Mouse (Mus musculus) embryonic facial prominence, embryonic 14.5 days (tissue): ENCODE results near the gene Arl6. TPM values are rescaled to one million over a fixed set of nuclear protein-coding genes. Genes with fewer than 3 reads are reported as not detected.
A peak's percentile ranks its signal among the peaks of the same experiment; 100 is the strongest.

Experiments
- ATAC-seq: fragments of 200-750 bp; cut with Nextera tagmentation; 2 replicates; pipeline ENCODE4 v1.8.0; 2017; ENCODE audit warnings: low read depth, moderate number of reproducible peaks, moderate TSS enrichment
- DNase-seq: peaks from one replicate; pipeline ENCODE4 v3.0.0-alpha.2; 2015; ENCODE audit warnings: low spot score
- H3K27ac ChIP-seq: fragments of 300-500 bp; sonication (generic); replicated peaks from 2 replicates; pipeline ENCODE4 v1.5.1; 2014; ENCODE audit warnings: low read depth, mild to moderate bottlenecking, low read length, moderate library complexity
- H3K27me3 ChIP-seq: fragments of 300-500 bp; sonication (generic); replicated peaks from 2 replicates; pipeline ENCODE4 v1.6.1; 2014; ENCODE audit warnings: low read length; ENCODE audit not compliant: control insufficient read depth, insufficient read depth
- H3K36me3 ChIP-seq: fragments of 300-500 bp; sonication (generic); 2 replicates; pipeline ENCODE4 v1.6.1; 2014; ENCODE audit warnings: low read length, mixed read lengths; ENCODE audit not compliant: control insufficient read depth, insufficient read depth
- H3K4me1 ChIP-seq: fragments of 300-500 bp; sonication (generic); 2 replicates; pipeline ENCODE4 v1.6.1; 2014; ENCODE audit warnings: antibody characterized with exemption, low read length; ENCODE audit not compliant: control insufficient read depth, insufficient read depth
- H3K4me2 ChIP-seq: fragments of 300-500 bp; sonication (generic); 2 replicates; pipeline ENCODE4 v1.6.1; 2014; ENCODE audit warnings: low read depth, mild to moderate bottlenecking, low read length, moderate library complexity, mixed read lengths
- H3K4me3 ChIP-seq: fragments of 300-500 bp; sonication (generic); 2 replicates; pipeline ENCODE4 v1.5.1; 2014; ENCODE audit warnings: low read depth, mild to moderate bottlenecking, low read length
- H3K9ac ChIP-seq: fragments of 300-500 bp; sonication (generic); 2 replicates; pipeline ENCODE4 v1.6.1; 2014; ENCODE audit warnings: low read depth, mild to moderate bottlenecking, low read length, moderate library complexity, mixed read lengths
- H3K9me3 ChIP-seq: fragments of 300-500 bp; sonication (generic); 2 replicates; pipeline ENCODE4 v1.6.1; 2016; ENCODE audit warnings: low read length; ENCODE audit not compliant: control insufficient read depth
- WGBS: fragments of 180-500 bp; shearing (Covaris S2); extraction: QIAGEN DNeasy Blood & Tissue Kit; methylation state at CpG from one replicate; pipeline ENCODE4 v1.1.7; 2014; 5-methylcytosine and 5-hydroxymethylcytosine counted together
- polyA plus RNA-seq: library from polyadenylated mRNA; unstranded; fragments of >200 nt; fragmentation: Nextera tagmentation; extraction: Ambion mirVana; gene quantifications from 2 replicates; pipeline ENCODE4 v1.2.1, GENCODE M21; 2014

Gene Arl6
- polyA plus RNA-seq, 1 experiment from 2014 or later, result 30.3 TPM

DNA sequence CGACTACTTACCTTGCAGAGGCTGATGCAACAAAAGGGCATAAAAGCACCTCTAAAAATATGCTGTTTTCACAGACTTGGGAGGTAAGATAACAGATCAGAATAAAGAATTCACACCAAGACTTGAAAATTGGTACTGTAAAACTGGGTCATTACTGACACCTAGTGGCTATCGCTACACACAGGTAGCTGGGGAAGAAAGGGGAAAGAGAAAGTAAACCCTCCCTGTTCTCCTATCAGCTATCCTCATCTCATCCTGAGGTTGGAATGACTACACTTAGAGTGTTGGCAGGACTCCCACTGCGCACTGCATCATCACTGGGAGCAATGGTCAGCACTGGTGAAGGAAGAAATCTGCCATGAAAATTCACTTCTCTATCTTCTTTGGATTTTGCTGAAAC lies 22.0 kb downstream of the Arl6 start:
- peak; percentile 66 for DNase-seq
- no peaks in the 10 kb centered on the region for H3K27me3 ChIP-seq
- H3K36me3 ChIP-seq, result no peaks in the 10 kb centered on the region
- H3K4me3 ChIP-seq, result no peak overlapping the region
- H3K4me1 ChIP-seq, result no peaks in the 10 kb centered on the region
- no peak overlapping the region for H3K9ac ChIP-seq
- 30% methylated on average over 3 of the region's 3 CpGs for WGBS
- no peaks in the 10 kb centered on the region for H3K9me3 ChIP-seq
- peak; percentile 67; the same call in 1 of the 2 replicates for ATAC-seq
- H3K27ac ChIP-seq, result no peak overlapping the region
- H3K4me2 ChIP-seq, result no peak overlapping the region

DNA sequence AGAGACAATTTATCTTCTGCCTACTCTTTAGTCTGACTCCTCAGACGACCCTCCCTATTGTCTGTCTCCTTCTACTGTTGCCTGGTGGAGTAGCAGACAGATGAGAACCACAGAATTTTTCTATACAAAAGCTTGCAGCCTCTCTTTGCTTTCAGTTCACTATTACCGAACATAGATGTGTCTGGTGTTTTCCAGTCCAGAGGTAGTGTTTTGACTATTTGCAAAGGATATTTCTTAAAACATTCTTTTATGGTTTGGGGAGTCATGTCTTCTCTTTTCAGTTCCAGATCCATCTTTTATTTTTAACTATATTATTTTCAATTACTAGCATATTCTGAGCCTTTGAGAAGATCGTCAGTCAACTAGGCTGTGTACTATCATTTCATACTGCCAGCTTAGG lies 23.5 kb downstream of the Arl6 start:
- H3K27me3 ChIP-seq, result no peaks in the 10 kb centered on the region
- no peaks in the 10 kb centered on the region for H3K9me3 ChIP-seq
- H3K4me1 ChIP-seq, result no peaks in the 10 kb centered on the region
- H3K27ac ChIP-seq, result no peak overlapping the region
- DNase-seq, result no peak
- no peak overlapping the region for H3K4me3 ChIP-seq
- no peaks in the 10 kb centered on the region for H3K36me3 ChIP-seq
- H3K9ac ChIP-seq, result no peak overlapping the region
- WGBS, result 78% methylated on average over 3 of the region's 3 CpGs
- ATAC-seq, result no peak
- no peak overlapping the region for H3K4me2 ChIP-seq

DNA sequence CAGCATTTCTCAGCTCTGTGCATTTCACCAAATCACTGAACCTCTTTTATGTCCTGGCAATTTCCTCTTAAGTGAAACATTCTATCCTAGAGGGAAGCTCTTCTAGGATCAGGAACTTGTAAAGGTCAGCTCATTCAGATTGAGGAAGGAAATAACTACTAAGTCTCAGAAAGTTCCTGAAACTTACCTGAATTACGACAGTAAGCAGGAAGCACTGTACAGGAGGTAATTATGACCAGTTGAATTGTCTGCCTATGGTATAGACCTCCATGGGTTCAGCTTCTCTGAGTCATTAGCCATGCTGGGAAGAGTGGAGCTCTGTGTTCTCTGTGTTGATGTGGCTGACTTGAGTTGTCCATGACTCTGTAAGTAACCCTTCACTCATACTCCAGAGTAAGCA lies 28.4 kb downstream of the Arl6 start:
- Histone ChIP-seq H3K36me3 (no peaks in the 10 kb centered on the region), H3K4me2 (no peak overlapping the region), H3K27me3 (no peaks in the 10 kb centered on the region), H3K4me3 (no peak overlapping the region), H3K4me1 (no peaks in the 10 kb centered on the region), H3K9ac (no peak overlapping the region), H3K27ac (no peak overlapping the region), H3K9me3 (no peaks in the 10 kb centered on the region)
- ATAC-seq (no peak), DNase-seq (no peak)
- 83% methylated on average over 1 of the region's 1 CpGs for whole genome bisulfite sequencing

DNA sequence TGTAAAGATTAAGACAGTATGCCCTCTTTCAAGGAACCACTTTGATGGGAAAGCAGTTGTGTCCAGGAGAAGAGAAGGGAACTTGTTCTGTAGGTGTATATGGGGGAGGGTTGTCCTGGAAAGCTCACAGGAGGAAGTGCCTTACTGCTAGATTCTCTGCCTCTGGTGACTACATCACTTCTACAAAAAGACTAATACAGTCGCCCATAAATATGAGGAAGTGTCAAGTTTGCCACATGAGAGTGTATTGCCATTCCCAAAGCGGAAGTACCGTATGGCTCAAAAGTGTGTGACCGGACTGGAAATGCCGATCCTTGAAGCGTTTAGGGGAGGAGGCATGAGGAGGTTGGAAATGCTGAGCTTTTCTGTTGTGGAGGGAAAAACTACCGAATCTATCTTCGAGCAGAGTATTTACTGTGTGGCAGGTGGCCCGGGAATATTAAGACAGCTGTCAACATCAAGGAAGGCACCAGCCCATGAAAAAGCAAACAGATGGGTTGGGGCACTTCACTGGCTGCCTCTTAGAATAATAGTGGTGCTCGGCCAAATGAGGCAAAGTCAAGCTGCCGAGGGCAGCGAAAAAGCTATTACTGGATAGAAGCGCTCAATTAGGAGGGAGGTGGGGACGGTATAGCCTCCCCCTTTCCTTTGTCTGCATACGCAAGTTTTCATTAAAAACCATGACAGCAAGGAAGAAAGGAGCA lies 35.0 kb downstream of the Arl6 start:
- DNase-seq (peak; percentile 59), ATAC-seq (peak; percentile 51; the same call in 1 of the 2 replicates)
- Histone ChIP-seq H3K4me3 (no peak overlapping the region), H3K4me1 (peaks cover 6% of the 10 kb centered on the region; the same call in 1 of the 2 replicates), H3K36me3 (no peaks in the 10 kb centered on the region), H3K9me3 (no peaks in the 10 kb centered on the region), H3K4me2 (peak overlapping the region; percentile 33; the same call in 1 of the 2 replicates), H3K27me3 (no peaks in the 10 kb centered on the region), H3K9ac (no peak overlapping the region), H3K27ac (no peak overlapping the region)
- WGBS, result 49% methylated on average over 15 of the region's 15 CpGs

DNA sequence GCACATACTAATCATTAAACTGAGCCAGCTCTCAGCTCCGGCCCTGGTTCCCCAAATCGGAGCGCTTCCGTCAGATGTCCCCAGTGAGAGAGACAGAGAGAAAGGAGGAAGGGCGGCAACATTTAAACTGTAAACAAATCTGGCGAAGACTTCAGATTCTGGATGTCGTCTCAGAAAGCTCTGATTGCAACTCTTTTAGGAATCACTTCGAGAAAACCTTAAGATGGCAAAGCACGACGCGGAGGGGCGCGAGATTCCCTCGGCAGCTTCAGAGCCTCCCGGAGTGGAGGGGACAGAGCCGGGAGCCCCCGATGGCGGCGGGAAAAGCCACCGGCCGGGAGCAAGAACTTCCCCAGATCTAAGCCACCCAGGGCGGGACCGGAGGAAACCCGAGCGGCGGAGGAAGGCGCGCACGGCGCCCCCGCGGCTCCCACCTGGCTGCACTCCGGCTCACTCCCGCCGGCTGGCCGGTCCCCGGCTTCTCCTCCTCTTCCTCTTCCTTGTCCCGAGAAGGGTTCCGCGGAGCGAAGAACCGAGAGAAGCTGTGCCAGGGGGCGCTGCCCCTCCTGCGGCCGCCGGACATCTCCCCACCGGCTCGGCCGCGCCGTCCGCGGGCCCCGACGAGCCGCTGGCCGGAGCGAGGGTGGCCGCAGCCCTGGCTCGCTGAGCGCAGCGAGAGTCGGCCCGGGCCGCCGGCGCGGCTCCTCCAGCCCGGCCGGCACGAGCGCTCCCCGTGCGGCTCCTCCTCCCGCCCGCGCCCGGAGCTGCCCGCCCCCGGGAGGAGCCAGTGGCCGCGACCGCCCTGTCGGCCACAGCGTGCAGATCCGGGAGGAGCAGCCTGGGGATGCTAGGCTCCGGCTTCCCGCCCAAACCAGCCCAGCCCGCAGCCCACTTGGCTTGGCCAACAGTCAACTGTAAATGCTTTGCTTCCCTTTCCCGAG lies 38.6 kb downstream of the Arl6 start, which contains the start of gene Crybg3:
TSS of gene Crybg3 (minus strand) at position 669 of the 941 bp plus-strand sequence.
- peak within 1 kb of the TSS; percentile 85 for H3K4me3 ChIP-seq
- H3K4me2 ChIP-seq, result peak within 1 kb of the TSS; percentile 69
- H3K9me3 ChIP-seq, result no peaks in the 10 kb centered on the region
- ATAC-seq (peak; percentile 95), DNase-seq (peak; percentile 87)
- WGBS, result under 1% methylated on average over 26 of the region's 90 CpGs
- H3K27ac ChIP-seq, result peak within 1 kb of the TSS; percentile 85
- no peaks in the 10 kb centered on the region for H3K27me3 ChIP-seq
- peak within 1 kb of the TSS; percentile 88 for H3K9ac ChIP-seq
- peaks cover 22% of the 10 kb centered on the region for H3K4me1 ChIP-seq
- H3K36me3 ChIP-seq, result no peaks in the 10 kb centered on the region

DNA sequence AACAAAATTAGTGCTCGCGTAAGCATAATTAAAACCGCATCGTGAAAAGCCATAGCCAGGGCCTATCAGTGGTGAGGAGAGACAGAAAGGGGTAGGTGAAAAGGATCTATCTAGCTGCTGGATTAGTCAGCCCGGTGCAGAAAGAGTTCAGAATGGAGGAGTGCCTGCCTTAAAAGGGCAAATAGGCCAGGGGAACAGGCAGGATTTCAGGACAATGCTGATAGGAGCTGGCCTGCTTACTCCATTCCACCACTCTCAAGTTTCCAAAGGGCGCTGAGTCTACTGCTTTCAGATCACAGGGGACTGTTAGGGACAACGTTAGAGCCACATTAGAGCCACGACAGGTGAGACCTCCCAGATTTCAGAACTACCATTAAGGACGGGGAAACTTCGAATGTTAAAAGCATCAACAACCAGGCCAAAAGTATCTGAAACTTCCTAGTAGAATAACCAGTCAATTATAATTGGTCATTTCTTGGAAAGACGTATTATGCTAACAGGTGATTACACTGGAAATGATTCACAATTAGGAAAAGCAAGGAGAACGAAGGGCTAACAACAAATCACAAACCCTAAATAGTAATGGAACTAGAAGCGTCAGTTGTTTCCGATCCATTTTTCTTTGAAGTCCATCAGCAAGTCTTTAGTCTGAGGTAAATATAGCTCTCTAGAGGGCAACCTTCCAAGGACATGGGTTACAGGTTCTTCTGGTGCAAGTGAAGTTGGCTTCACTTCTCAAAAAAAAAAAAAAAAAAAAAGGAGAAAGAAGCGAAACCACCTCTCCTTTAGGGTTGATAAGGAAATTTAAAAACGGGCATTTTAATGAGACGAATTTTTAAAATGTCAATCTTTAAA lies 39.6 kb downstream of the Arl6 start:
- H3K9me3 ChIP-seq, result no peaks in the 10 kb centered on the region

DNA sequence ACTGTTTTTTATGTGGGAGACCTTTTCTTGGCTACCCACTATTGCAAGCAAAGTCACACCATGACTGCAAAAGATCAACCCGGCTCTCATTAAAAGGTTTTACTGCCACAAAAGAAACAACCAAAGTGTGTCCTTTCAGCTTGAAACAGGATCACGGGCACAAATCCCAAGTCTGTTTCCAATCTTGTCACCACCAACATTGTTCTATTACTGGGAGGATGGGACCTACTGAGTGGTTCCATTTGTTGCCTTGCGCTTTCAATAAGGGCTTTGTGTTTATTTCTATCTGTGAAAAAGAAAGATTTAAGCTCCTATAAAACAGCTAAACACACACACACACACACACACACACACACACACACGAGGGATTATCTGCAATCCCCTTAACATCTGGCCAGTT lies 40.2 kb downstream of the Arl6 start:
- Histone ChIP-seq H3K4me3 (peak overlapping the region; percentile 85), H3K4me1 (peaks cover 25% of the 10 kb centered on the region), H3K27ac (peak overlapping the region; percentile 35; the same call in 1 of the 2 replicates), H3K27me3 (no peaks in the 10 kb centered on the region), H3K4me2 (peak overlapping the region; percentile 69), H3K36me3 (no peaks in the 10 kb centered on the region), H3K9me3 (no peaks in the 10 kb centered on the region), H3K9ac (0 out of 2 replicates have a peak overlapping the region, but pooled peaks have one; percentile 88)
- DNase-seq (peak; percentile 30), ATAC-seq (no peak)
- 20% methylated on average over 4 of the region's 4 CpGs for WGBS

More for the DNA sequence above, 39.6 kb downstream of the Arl6 start:
- H3K4me3 ChIP-seq, result peak overlapping the region; percentile 85
- peak overlapping the region; percentile 69 for H3K4me2 ChIP-seq
- peaks cover 22% of the 10 kb centered on the region for H3K4me1 ChIP-seq
- DNase-seq (peak; percentile 44), ATAC-seq (no peak)
- no peaks in the 10 kb centered on the region for H3K27me3 ChIP-seq
- H3K9ac ChIP-seq, result peak overlapping the region; percentile 88
- 15% methylated on average over 17 of the region's 17 CpGs for WGBS
- no peaks in the 10 kb centered on the region for H3K36me3 ChIP-seq
- H3K27ac ChIP-seq, result peak overlapping the region; percentile 85; the same call in 1 of the 2 replicates

DNA sequence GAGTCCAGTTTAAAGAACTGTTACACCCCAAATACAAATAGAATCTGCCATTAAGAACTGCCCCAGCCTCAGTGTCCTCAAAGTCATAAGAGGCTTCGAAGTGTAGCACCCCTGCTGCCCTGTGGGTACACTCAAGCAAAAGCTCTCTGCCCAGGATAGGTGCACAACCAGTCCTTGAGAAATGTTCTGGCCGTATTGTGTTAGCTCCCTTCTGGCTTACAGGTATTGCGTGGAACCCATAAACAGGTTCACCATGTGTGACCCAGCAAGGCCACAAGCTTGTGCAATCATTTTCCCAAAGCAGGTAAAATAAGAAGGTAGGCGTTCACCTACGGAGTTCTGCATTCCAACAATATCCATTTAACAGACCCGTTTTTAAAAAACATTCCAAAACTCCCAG lies 41.9 kb downstream of the Arl6 start:
- Histone ChIP-seq H3K4me1 (peaks cover 25% of the 10 kb centered on the region), H3K27me3 (no peaks in the 10 kb centered on the region), H3K36me3 (no peaks in the 10 kb centered on the region), H3K9me3 (no peaks in the 10 kb centered on the region), H3K27ac (no peak overlapping the region), H3K9ac (no peak overlapping the region), H3K4me2 (no peak overlapping the region), H3K4me3 (no peak overlapping the region)
- 84% methylated on average over 6 of the region's 6 CpGs for WGBS
- DNase-seq (no peak), ATAC-seq (no peak)
